Mouse (Mus musculus) embryo, embryonic 11.5 days (tissue): ENCODE data around the gene Gnat1.
A peak's percentile ranks its signal among the peaks of the same experiment; 100 is the strongest.

Source experiments
- DNase-seq: peaks from one replicate; pipeline ENCODE4 v3.0.0-alpha.2; 2012; ENCODE audit warnings: low read depth, low spot score

Gene Gnat1

DNA sequence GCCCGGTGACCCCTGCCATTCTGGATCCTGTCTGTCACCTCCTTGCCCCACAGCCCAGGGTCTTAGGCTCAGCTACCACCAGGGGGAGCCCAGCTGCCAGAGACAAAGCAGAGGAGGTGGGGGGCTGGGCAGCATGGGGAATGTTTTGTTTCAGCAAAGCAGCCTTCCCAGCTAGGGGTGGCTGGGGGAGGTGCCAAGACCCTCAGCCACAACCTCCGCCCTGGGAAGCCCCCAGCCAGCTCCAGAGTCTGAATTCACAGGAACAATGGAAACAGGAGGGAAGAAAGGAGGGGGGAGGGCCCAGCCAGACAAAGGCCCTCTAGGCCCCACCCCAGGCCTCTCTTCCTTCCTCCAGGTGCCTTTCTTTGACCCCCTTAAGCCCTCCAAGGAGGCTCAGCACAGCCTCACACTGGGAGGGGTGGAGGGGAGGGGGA is 52.7 kb downstream of the Gnat1 start:
- DNase-seq, result peak; percentile 90

DNA sequence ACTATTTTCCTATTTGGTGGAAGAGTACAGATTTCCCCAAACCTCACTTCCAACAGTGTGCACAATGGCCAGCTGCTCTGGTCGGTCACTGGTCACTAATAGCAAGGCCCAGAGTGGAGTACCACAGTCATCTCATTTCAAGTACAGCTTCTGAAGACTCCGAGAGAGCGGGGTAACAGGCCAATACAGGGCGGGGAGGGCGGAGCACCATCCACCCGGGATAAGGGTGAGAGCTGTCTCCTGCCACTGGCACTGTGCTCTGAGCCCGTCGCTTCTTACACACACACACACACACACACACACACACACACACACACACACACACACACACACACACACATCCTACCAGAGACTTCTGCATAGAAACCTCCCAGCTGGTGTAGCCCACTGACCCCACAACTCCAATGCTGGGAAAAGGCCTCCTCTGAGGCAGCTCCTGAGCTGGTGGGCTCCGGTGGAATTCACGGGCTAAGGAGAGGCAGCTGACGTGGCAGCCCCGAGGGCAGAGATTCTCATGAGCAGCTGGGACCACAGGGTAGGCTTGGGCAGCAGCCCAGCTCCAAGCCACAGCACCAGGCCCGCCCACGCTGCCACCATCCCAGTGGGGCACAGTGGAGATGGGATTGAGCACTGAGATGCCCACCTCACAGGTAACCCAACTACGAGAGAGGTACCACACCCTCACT is 53.2 kb downstream of the Gnat1 start:
- DNase-seq, result no peak

DNA sequence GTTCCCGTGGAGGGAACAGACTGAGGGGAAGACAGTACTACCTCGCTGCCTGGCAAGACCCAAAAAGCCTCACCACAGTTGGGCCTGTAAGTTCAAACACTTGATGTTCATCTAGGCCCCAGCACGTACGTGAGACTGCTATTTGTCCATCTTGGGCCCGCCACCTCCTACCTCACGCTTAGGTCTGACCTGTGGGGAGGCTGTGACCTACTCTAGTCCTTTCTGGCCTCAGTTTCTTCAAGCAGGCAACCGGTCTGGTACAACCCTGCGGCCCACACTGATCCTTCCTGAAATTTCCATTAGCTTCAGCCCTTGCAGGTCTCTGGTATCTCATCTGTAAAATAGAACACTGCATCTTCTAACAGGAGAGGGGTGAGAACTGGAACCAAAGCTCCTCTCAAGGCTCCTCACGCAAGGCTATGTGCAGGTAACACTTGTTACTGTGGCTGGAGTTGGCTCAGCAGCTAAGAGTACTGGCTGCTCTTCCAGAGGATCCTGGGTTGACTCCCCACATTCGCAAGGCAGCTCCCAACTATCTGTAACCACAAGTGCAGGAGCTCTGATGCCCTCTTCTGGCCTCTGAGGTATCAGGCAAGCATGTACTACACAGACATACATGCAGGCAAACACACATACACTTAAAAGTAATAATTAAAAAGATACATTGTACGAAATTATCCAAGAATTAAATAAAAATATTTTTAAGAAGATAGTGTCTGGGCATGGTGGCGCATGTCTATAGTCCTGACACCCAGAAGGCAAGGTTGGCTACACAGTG is 54.0 kb downstream of the Gnat1 start:
- DNase-seq, result no peak

DNA sequence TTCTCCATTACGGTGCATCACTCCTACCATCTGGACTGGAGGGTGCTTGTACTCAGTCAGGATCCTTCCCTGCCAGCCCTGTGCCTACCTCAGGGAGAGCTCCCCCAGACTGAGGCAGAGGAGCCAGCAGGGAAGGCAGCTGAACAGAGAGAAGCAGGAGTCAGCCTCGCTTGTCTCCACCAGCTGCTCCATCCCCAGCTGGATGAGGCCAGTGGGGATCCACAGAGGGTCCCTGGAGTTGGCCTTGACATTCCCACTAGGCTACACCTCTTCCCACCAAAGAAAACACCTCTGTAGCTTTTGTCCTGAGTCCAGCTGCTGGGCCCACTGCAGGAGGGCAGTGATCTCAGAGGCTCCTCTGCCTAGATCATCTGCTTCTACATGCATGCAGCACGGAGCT is 54.6 kb downstream of the Gnat1 start:
- no peak for DNase-seq

DNA sequence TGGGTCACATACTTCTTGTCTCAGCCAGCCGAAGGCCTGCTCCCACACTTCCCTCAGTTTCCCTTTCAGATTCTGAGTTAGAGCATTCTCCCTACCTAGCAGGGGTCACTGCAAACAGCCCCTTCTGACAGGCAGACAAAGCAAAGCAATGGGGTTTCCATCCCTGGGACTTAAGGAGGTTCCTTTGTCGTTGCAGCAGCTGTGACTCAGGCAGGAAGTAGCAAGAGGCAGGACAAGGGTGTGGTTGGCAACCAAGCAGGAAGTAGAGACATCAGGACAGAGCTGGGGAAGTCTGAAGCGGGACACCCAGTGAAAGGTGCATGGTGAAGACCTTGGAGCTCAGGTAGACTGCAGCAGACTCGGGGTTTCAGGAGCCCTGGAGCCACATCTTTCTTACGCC is 55.0 kb downstream of the Gnat1 start:
- no peak for DNase-seq
